Mouse (Mus musculus): ENCODE measurements around the gene Arl3. TPM values are rescaled to one million over a fixed set of nuclear protein-coding genes. Genes with fewer than 3 reads are reported as not detected.

Gene Arl3
- 134 and 200 TPM in 2 replicates for polyA plus RNA-seq (2014; fragmentation: Nextera tagmentation; extraction: Ambion mirVana)

- DNase-seq (peak; percentile 98), ATAC-seq (ENCODE audit: low FRiP score, low TSS enrichment) (peak; percentile 97)
- Histone ChIP-seq H3K4me1 (ENCODE audit: control insufficient read depth, insufficient read depth, low read length) (peaks cover 11% of the 10 kb centered on the region), H3K27me3 (ENCODE audit: control insufficient read depth, insufficient read depth, low read length) (no peaks in the 10 kb centered on the region), H3K4me2 (ENCODE audit: low read length) (peak within 1 kb of the TSS; percentile 79), H3K36me3 (ENCODE audit: control insufficient read depth, insufficient read depth, low read length) (no peaks in the 10 kb centered on the region), H3K27ac (replicated peaks; ENCODE audit: low read depth, low read length) (peak within 1 kb of the TSS; percentile 75), H3K9ac (replicated peaks; ENCODE audit: low read length) (peak within 1 kb of the TSS; percentile 57), H3K4me3 (replicated peaks; ENCODE audit: low read depth, low read length) (peak within 1 kb of the TSS; percentile 56), H3K9me3 (ENCODE audit: control insufficient read depth, low read length) (no peaks in the 10 kb centered on the region)
- WGBS, result under 1% methylated on average over 67 of the region's 67 CpGs
Measured at GRCm38 (mm10) chr19:46572951-46573937, at the start of gene Arl3, which contains the start of gene Sfxn2. Gene Arl3, minus strand, starts transcription at chr19:46573198. Gene Sfxn2, plus strand, starts transcription at chr19:46573365.

- peaks cover 6% of the 10 kb centered on the region; the same call in 1 of the 2 replicates for H3K36me3 ChIP-seq (ENCODE audit: control insufficient read depth, insufficient read depth, low read length)
- H3K4me3 ChIP-seq (replicated peaks; ENCODE audit: low read depth, low read length), result no peak overlapping the region
- H3K27ac ChIP-seq (replicated peaks; ENCODE audit: low read depth, low read length), result no peak overlapping the region
- ATAC-seq (ENCODE audit: low FRiP score, low TSS enrichment) (peak; percentile 35; the same call in 1 of the 2 replicates), DNase-seq (no peak)
- peaks cover 49% of the 10 kb centered on the region for H3K4me1 ChIP-seq (ENCODE audit: control insufficient read depth, insufficient read depth, low read length)
- no peaks in the 10 kb centered on the region for H3K27me3 ChIP-seq (ENCODE audit: control insufficient read depth, insufficient read depth, low read length)
- peak overlapping the region; percentile 38 for H3K4me2 ChIP-seq (ENCODE audit: low read length)
- 31% methylated on average over 12 of the region's 12 CpGs for WGBS
- H3K9me3 ChIP-seq (ENCODE audit: control insufficient read depth, low read length), result no peaks in the 10 kb centered on the region
- H3K9ac ChIP-seq (replicated peaks; ENCODE audit: low read length), result no peak overlapping the region
Measured at GRCm38 (mm10) chr19:46622659-46623193, 49.7 kb upstream of the Arl3 start.

GRCm38 (mm10) chr19:46621236-46622183 lies 48.5 kb upstream of the Arl3 start:
- no peak overlapping the region for H3K4me3 ChIP-seq (replicated peaks; ENCODE audit: low read depth, low read length)
- H3K27ac ChIP-seq (replicated peaks; ENCODE audit: low read depth, low read length), result 0 out of 2 replicates have a peak overlapping the region, but pooled peaks have one; percentile 17

GRCm38 (mm10) chr19:46620016-46620808 lies 47.2 kb upstream of the Arl3 start:
- H3K27me3 ChIP-seq (ENCODE audit: control insufficient read depth, insufficient read depth, low read length), result no peaks in the 10 kb centered on the region
- H3K36me3 ChIP-seq (ENCODE audit: control insufficient read depth, insufficient read depth, low read length), result peaks cover 9% of the 10 kb centered on the region
- no peak for DNase-seq
- 70% methylated on average over 14 of the region's 14 CpGs for WGBS
- ATAC-seq (ENCODE audit: low FRiP score, low TSS enrichment), result no peak
- H3K9me3 ChIP-seq (ENCODE audit: control insufficient read depth, low read length), result no peaks in the 10 kb centered on the region
- H3K27ac ChIP-seq (replicated peaks; ENCODE audit: low read depth, low read length), result no peak overlapping the region; the same call in 1 of the 2 replicates
- H3K4me3 ChIP-seq (replicated peaks; ENCODE audit: low read depth, low read length), result no peak overlapping the region
- no peak overlapping the region for H3K4me2 ChIP-seq (ENCODE audit: low read length)
- H3K9ac ChIP-seq (replicated peaks; ENCODE audit: low read length), result no peak overlapping the region
- peaks cover 49% of the 10 kb centered on the region for H3K4me1 ChIP-seq (ENCODE audit: control insufficient read depth, insufficient read depth, low read length)

More at GRCm38 (mm10) chr19:46621236-46622183, 48.5 kb upstream of the Arl3 start:
- no peaks in the 10 kb centered on the region for H3K27me3 ChIP-seq (ENCODE audit: control insufficient read depth, insufficient read depth, low read length)
- no peak overlapping the region for H3K9ac ChIP-seq (replicated peaks; ENCODE audit: low read length)
- peaks cover 6% of the 10 kb centered on the region; the same call in 1 of the 2 replicates for H3K36me3 ChIP-seq (ENCODE audit: control insufficient read depth, insufficient read depth, low read length)
- DNase-seq (no peak), ATAC-seq (ENCODE audit: low FRiP score, low TSS enrichment) (no peak)
- H3K4me2 ChIP-seq (ENCODE audit: low read length), result no peak overlapping the region
- no peaks in the 10 kb centered on the region for H3K9me3 ChIP-seq (ENCODE audit: control insufficient read depth, low read length)
- WGBS, result 49% methylated on average over 19 of the region's 19 CpGs
- H3K4me1 ChIP-seq (ENCODE audit: control insufficient read depth, insufficient read depth, low read length), result peaks cover 49% of the 10 kb centered on the region

DNA sequence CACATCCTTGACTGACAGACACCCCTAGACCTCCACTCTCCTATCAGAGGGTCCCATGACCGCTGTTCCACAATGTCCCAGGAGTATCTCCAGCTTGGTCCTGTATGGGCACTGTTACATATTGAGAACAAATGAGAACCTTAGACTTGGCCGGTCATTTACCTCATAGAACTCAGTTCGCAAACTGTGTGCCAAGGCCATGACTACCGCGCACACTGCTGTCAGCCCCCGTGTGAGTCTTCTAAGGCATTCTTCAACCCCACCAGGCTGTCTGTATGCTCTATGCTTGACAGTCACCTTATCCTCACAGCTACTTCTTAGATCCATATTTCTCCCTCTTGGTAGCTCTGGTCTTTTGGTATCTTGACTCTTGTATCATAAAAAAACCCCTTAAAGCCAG lies 46.5 kb upstream of the Arl3 start:
- Histone ChIP-seq H3K4me3 (replicated peaks; ENCODE audit: low read depth, low read length) (no peak overlapping the region), H3K36me3 (ENCODE audit: control insufficient read depth, insufficient read depth, low read length) (peaks cover 6% of the 10 kb centered on the region; the same call in 1 of the 2 replicates), H3K4me1 (ENCODE audit: control insufficient read depth, insufficient read depth, low read length) (peaks cover 48% of the 10 kb centered on the region), H3K27ac (replicated peaks; ENCODE audit: low read depth, low read length) (no peak overlapping the region), H3K4me2 (ENCODE audit: low read length) (no peak overlapping the region), H3K27me3 (ENCODE audit: control insufficient read depth, insufficient read depth, low read length) (no peaks in the 10 kb centered on the region), H3K9ac (replicated peaks; ENCODE audit: low read length) (no peak overlapping the region), H3K9me3 (ENCODE audit: control insufficient read depth, low read length) (no peaks in the 10 kb centered on the region)
- DNase-seq, result no peak
- ATAC-seq (ENCODE audit: low FRiP score, low TSS enrichment), result no peak
- WGBS, result 98% methylated on average over 6 of the region's 6 CpGs

DNA sequence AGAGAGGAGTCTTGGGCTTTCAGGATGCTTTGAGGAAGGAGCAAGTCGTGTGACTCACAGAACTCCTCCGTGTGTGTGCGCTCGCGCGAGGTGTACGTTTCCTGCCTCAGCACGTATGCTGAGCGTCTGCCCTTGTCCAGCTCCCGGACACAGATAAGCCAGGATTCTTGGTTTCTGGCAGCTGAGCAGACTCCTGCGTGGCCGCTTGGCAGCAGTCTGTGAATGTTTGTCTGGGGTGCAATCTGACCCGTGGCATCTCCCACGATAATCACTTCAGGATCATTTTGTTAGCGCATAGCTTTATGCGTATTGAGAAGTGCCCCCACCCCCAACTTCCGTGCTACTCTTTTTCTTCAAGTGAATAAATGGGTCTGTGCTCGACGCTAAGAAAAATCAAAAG lies 46.0 kb upstream of the Arl3 start:
- no peak for ATAC-seq (ENCODE audit: low FRiP score, low TSS enrichment)
- Histone ChIP-seq H3K27me3 (ENCODE audit: control insufficient read depth, insufficient read depth, low read length) (no peaks in the 10 kb centered on the region), H3K27ac (replicated peaks; ENCODE audit: low read depth, low read length) (no peak overlapping the region), H3K4me3 (replicated peaks; ENCODE audit: low read depth, low read length) (no peak overlapping the region), H3K9ac (replicated peaks; ENCODE audit: low read length) (no peak overlapping the region), H3K36me3 (ENCODE audit: control insufficient read depth, insufficient read depth, low read length) (peaks cover 6% of the 10 kb centered on the region; the same call in 1 of the 2 replicates), H3K4me1 (ENCODE audit: control insufficient read depth, insufficient read depth, low read length) (peaks cover 43% of the 10 kb centered on the region), H3K4me2 (ENCODE audit: low read length) (no peak overlapping the region), H3K9me3 (ENCODE audit: control insufficient read depth, low read length) (no peaks in the 10 kb centered on the region)
- DNase-seq, result no peak
- 83% methylated on average over 19 of the region's 19 CpGs for WGBS

DNA sequence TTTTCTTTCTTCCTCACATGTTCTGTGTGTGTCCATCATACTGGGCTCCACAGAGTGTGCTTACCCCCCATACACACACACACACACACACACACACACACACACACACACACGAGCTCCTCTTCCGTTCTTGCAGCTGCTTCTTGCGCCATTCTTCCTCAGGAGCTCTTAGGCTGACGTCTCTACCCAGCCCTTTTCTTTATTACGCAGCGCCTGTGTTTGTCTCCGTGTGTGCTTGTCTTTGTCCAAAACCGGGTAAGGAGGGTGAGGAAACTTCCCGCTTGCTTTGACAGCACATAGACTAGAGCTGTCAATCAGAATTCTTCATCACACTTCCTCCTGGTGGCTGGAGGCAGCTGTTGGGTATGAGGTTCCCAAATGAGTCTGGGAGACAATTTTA lies 45.3 kb upstream of the Arl3 start:
- no peak overlapping the region for H3K4me2 ChIP-seq (ENCODE audit: low read length)
- no peak overlapping the region for H3K9ac ChIP-seq (replicated peaks; ENCODE audit: low read length)
- DNase-seq, result no peak
- 45% methylated on average over 9 of the region's 9 CpGs for WGBS
- H3K36me3 ChIP-seq (ENCODE audit: control insufficient read depth, insufficient read depth, low read length), result peaks cover 11% of the 10 kb centered on the region
- ATAC-seq (ENCODE audit: low FRiP score, low TSS enrichment), result no peak
- no peaks in the 10 kb centered on the region for H3K9me3 ChIP-seq (ENCODE audit: control insufficient read depth, low read length)
- H3K27me3 ChIP-seq (ENCODE audit: control insufficient read depth, insufficient read depth, low read length), result no peaks in the 10 kb centered on the region
- peaks cover 36% of the 10 kb centered on the region for H3K4me1 ChIP-seq (ENCODE audit: control insufficient read depth, insufficient read depth, low read length)
- peak overlapping the region; percentile 20; the same call in 1 of the 2 replicates for H3K27ac ChIP-seq (replicated peaks; ENCODE audit: low read depth, low read length)
- no peak overlapping the region for H3K4me3 ChIP-seq (replicated peaks; ENCODE audit: low read depth, low read length)

All from midbrain, embryonic 14.5 days (tissue).